Comparison of ENCODE assay signal across 27 mouse cellular contexts in the genomic region with DNA sequence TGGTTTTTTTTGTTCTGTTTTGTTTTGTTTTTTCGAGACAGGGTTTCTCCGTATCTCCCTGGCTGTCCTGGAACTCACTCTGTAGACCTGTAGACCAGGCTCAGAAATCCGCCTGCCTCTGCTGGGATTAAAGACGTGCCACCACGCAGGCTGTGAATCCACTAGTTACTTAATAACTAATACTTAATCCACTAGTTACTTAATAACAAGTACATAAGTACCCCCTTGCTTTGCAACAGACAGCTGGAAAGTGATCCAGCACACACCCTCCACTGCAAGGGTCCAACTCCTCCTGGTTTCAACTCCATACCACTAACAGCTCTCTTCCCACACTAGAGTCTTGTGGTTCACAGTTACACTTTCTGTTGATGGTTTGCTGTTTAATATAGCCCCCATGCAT. TPM values are rescaled to one million over a fixed set of nuclear protein-coding genes. Genes with fewer than 3 reads are reported as not detected.
DNase-seq lines count a peak whose midpoint lies in the region; ATAC-seq and TF ChIP-seq lines count a peak whose summit lies in the region.
"Had no signal": no experiment of that assay in that cellular context is flagged by ENCODE, and none has a peak within 500 bp of the region (broad histone marks: within the 10 kb centered on the region; RNA-seq: fewer than 3 reads in every experiment).

No protein-coding gene starts in this region.

- no peak overlapping the region for H3K9ac ChIP-seq in intestine, embryonic 15.5 days
- H3K9ac ChIP-seq in intestine, embryonic 16.5 days (ENCODE audit: low read depth, low read length): no peak overlapping the region
- H3K9ac ChIP-seq: embryonic facial prominence, embryonic 12.5 days; embryonic facial prominence, embryonic 15.5 days; forebrain, postnatal 0 days; heart, embryonic 12.5 days; heart, embryonic 15.5 days; hindbrain, embryonic 13.5 days had no signal

- H3K9me3 ChIP-seq in intestine, embryonic 15.5 days: no peaks in the 10 kb centered on the region
- no peaks in the 10 kb centered on the region for H3K9me3 ChIP-seq in intestine, embryonic 16.5 days (ENCODE audit: control insufficient read depth, low read length)
- H3K9me3 ChIP-seq: embryonic facial prominence, embryonic 12.5 days; embryonic facial prominence, embryonic 15.5 days; heart, embryonic 12.5 days; heart, embryonic 15.5 days; hindbrain, embryonic 10.5 days; hindbrain, embryonic 13.5 days had no signal

- no peak overlapping the region for H3K4me3 ChIP-seq in cerebellum, adult 2 months (replicated peaks; ENCODE audit: insufficient read depth, low read depth, low read length)
- no peak overlapping the region for H3K4me3 ChIP-seq in intestine, embryonic 15.5 days (replicated peaks)
- no peak overlapping the region for H3K4me3 ChIP-seq in intestine, embryonic 16.5 days (ENCODE audit: low read length)
- H3K4me3 ChIP-seq: embryonic facial prominence, embryonic 12.5 days; embryonic facial prominence, embryonic 15.5 days; gastrocnemius, adult 2 months; heart, embryonic 12.5 days; heart, embryonic 15.5 days; hindbrain, embryonic 10.5 days; hindbrain, embryonic 13.5 days had no signal

- H3K36me3 ChIP-seq in intestine, embryonic 15.5 days: 0 out of 2 replicates have a peak, but pooled peaks cover 3% of the 10 kb centered on the region
- peaks cover 2% of the 10 kb centered on the region for H3K36me3 ChIP-seq in intestine, embryonic 16.5 days (ENCODE audit: control insufficient read depth, insufficient read depth, low read length)

- H3K27ac ChIP-seq in cerebellum, adult 2 months (ENCODE audit: insufficient read depth, low read length): 0 out of 2 replicates have a peak overlapping the region, but pooled peaks have one; percentile 13
- H3K27ac ChIP-seq in intestine, embryonic 15.5 days: no peak overlapping the region
- H3K27ac ChIP-seq in intestine, embryonic 16.5 days (ENCODE audit: low read length): no peak overlapping the region
- H3K27ac ChIP-seq: embryonic facial prominence, embryonic 12.5 days; embryonic facial prominence, embryonic 15.5 days; gastrocnemius, adult 2 months; heart, embryonic 15.5 days; hindbrain, embryonic 10.5 days; hindbrain, embryonic 13.5 days had no signal

- TF ChIP-seq POLR2A in cerebellum, adult 2 months (IDR thresholded peaks at IDR 0.05; ENCODE audit: borderline replicate concordance, insufficient read depth, low read length): no peak

- no peak for DNase-seq in cerebellum, adult 2 months
- no peak for DNase-seq in cerebellum, adult 11-12 months
- peak; percentile 40 for DNase-seq in kidney, adult 9 months
- DNase-seq in kidney, postnatal 14 days: no peak
- DNase-seq in kidney, postnatal 36 days: peak; percentile 12 to 19
- DNase-seq in kidney, adult 18-20 months: no peak
- DNase-seq: adrenal gland, adult 8-10 months; adrenal gland, postnatal 25 days; cerebellum, adult 18-20 months; cerebellum, adult 9-11 months; cerebellum, postnatal 25 days; forebrain, postnatal 0 days; gastrocnemius, adult 2 months; gastrocnemius, postnatal 14 days; heart, adult 18-20 months; heart, postnatal 14 days had no signal

- H3K4me1 ChIP-seq in cerebellum, adult 2 months (ENCODE audit: control insufficient read depth, insufficient read depth, low read length): peaks cover 13% of the 10 kb centered on the region
- peaks cover 19% of the 10 kb centered on the region for H3K4me1 ChIP-seq in intestine, embryonic 15.5 days (replicated peaks)
- H3K4me1 ChIP-seq in intestine, embryonic 16.5 days (ENCODE audit: control insufficient read depth, insufficient read depth, low read length): peaks cover 26% of the 10 kb centered on the region

- no peak overlapping the region for H3K4me2 ChIP-seq in intestine, embryonic 15.5 days (replicated peaks)
- no peak overlapping the region for H3K4me2 ChIP-seq in intestine, embryonic 16.5 days (ENCODE audit: low read depth, low read length)
- H3K4me2 ChIP-seq: embryonic facial prominence, embryonic 12.5 days; embryonic facial prominence, embryonic 15.5 days; heart, embryonic 12.5 days; heart, embryonic 15.5 days; hindbrain, embryonic 13.5 days had no signal

- WGBS in cerebellum, adult 2 months: 76% methylated on average over 5 of the region's 5 CpGs
- WGBS in intestine, embryonic 15.5 days: 76% methylated on average over 5 of the region's 5 CpGs
- WGBS in intestine, embryonic 16.5 days: 76% methylated on average over 5 of the region's 5 CpGs

- H3K27me3 ChIP-seq in cerebellum, adult 2 months (ENCODE audit: control insufficient read depth, insufficient read depth, low read length): no peaks in the 10 kb centered on the region
- no peaks in the 10 kb centered on the region for H3K27me3 ChIP-seq in intestine, embryonic 15.5 days (replicated peaks)
- H3K27me3 ChIP-seq in intestine, embryonic 16.5 days (replicated peaks; ENCODE audit: control insufficient read depth, insufficient read depth, low read length): no peaks in the 10 kb centered on the region
- H3K27me3 ChIP-seq: embryonic facial prominence, embryonic 12.5 days; embryonic facial prominence, embryonic 15.5 days; heart, embryonic 12.5 days; heart, embryonic 15.5 days; hindbrain, embryonic 13.5 days had no signal

- ATAC-seq in intestine, embryonic 15.5 days: 0 out of 2 replicates have a peak, but pooled peaks have one; percentile 34
- no peak for ATAC-seq in intestine, embryonic 16.5 days
- ATAC-seq: activated CD4-positive, CD25-positive, alpha-beta regulatory T cell, adult 4 months; forebrain, embryonic 14.5 days; forebrain, postnatal 0 days; hindbrain, embryonic 16.5 days had no signal

- no peak for TF ChIP-seq CTCF in cerebellum, adult 2 months (IDR thresholded peaks at IDR 0.05; ENCODE audit: borderline replicate concordance, insufficient read depth, low read depth, low read length)

RNA-seq across cellular contexts. Expression of a gene that starts 8.3 kb away (rescaled TPM):
- polyA plus RNA-seq in cerebellum, adult 2 months (2012; rRNA removed): 35.8 and 38.8 TPM in 2 replicates
- 43.6 and 47.0 TPM in 2 replicates for polyA plus RNA-seq in intestine, embryonic 15.5 days (2015; fragmentation: Nextera tagmentation; extraction: Ambion mirVana)
- 29.2 and 33.0 TPM in 2 replicates for polyA plus RNA-seq in intestine, embryonic 16.5 days (2015; fragmentation: Nextera tagmentation; extraction: Ambion mirVana)

Comparison
In these comparisons a context has a peak if more than half of its experiments do, and no peak if none do; other contexts are left out.
1. DNase-seq: peak in kidney, adult 9 months (single experiment) and kidney, postnatal 36 days (2 of 2); none in cerebellum, adult 2 months (0 of 2), cerebellum, adult 11-12 months (single experiment), kidney, postnatal 14 days (single experiment) and kidney, adult 18-20 months (single experiment).